Mouse (Mus musculus) ovary, postnatal 10 days (tissue): Measurements from ENCODE around the gene Rimkla.

ENCODE experiments used
- DNase-seq: peaks from one replicate; pipeline ENCODE4 v3.0.0; 2022; ENCODE audit warnings: low spot score

Gene Rimkla

DNA sequence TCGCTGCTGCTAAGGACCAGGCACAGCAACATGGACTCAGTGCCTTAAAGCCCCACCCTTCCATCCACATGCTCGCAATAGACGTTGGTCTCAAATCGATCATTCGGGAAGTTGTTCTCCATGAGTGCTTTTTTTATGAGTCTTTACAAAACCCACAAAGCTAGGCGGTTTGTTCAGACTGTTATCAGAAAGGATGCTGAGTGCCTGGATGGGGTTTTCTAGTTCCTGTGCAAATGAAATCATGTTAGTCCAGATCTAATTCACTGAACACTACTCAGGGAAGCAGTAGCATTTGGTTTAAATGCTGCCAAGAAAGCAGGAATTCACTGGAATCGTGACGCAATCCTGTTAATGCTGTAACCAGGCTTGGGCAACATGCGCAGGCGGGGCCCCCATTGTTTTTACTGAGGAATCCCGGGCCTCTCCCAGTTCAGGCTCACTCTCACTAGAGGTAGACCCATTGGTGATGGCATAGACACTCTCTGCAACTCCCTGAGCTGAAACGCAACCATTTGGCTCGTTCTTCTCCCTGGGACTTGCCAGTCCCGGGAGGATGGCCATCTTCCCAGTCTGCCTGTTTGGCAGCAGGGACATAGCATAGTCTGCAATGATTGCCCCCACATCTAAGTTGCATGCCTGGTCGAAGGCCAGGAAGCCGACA lies 24.6 kb downstream of the Rimkla start:
- DNase-seq: no peak

DNA sequence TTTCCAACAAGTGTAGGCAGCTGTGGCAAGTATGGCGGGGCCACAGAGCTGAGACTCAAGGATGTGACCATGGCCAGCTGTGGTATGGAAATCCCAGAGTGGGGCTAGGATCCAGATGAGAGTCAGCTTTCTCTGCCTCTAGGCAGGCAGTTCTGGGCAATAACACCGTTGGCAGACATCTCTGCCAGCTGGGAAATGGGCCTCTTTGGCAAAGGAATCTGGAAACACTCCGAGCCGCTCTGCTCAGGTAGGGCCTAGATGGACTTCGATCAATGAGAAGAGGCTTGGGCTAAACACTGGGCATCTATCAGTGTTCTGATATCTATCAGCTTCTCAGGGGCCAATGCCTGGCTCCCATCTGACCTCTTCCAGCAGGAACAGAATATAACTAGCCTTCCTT lies 26.6 kb downstream of the Rimkla start:
- no peak for DNase-seq

DNA sequence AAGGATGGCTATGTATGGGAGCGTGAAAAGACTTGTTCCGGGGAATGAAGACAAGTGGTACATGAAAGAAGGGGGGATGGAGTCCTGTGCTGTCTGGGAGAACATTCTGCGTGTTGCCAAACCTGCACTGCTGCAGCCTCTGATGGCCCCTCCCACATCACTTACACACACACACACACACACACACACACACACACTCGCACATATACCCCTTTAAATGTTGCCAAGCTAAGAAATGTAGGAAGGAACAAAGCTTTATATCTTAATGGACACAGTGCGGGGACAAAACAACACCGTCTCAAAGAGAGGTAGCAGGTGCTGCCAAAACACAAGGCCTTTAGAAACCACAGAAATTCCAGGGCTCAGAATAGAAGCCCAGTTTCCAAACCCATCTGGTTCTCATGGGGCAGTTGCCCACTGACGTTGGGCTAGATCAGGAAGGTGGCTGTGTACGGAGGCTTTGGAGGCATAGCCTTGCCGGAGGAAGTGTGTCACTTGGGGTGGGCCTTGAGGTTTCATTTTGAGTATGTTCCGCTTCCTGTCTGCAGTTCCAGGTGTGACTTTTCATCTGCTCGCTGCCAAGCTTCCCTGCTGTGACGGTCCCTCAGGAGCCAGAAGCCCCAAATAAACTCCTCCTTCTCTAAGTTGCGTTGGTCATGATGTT lies 28.5 kb downstream of the Rimkla start:
- no peak for DNase-seq

DNA sequence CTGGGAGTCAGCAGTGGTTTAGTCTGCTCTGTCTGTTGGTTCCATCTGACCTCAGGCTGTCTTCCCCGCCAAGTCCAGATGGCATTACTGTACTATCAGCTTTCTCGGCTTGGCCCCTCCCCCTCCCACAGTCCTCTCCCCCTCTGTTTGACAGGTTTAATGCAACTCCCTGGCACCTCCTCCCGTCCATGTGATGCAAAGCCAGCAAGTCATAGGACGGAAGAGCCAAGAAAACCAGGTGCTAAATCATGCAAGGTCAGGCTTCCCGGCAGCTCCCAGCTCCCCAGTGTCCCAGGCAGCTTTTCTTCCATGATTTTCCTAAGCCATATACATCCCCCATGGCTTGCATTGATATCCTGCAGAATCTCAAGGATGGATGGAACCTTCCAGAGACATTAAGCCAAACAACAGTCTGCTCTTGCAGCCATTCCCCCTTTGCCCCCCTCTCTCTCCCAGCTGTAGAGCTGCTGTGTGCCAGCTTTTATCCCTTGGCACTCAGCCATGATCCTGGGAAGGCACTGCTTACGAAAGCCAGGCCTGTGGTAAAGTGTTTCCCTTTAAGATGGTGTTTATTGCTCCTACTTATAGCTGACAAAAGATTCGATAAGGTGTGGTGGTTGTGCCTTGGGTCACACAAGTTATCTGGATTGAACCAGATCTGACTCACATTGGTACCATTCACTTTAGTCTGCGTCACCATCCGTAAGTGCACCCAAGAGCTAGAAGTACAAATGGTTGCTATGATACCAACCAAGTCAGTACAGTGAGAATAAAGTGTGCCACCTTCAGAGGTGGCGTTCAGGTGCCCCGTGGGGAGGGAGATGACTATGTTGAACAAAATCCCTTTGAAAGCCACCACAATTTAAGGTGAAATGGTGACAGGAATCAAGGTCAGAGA lies 29.3 kb downstream of the Rimkla start:
- no peak for DNase-seq

DNA sequence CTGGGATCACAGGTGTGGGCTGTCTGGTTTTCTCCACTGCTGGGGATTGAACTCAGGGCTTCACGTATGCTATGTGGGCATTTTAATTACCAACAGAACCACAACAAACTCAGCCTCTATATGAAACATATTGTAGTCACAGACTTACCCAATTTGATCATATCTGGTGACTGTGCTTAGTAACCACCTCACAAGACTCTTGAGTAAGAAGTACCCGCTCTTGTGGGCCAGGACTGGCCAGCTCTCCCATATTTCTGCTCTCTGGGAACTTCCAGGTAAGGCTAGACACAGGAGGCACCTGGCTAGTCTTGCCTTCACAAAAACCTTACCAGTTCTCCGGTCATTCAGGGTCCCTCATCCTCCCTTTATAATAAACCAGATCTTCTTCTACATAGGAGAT lies 30.0 kb downstream of the Rimkla start:
- no peak for DNase-seq

DNA sequence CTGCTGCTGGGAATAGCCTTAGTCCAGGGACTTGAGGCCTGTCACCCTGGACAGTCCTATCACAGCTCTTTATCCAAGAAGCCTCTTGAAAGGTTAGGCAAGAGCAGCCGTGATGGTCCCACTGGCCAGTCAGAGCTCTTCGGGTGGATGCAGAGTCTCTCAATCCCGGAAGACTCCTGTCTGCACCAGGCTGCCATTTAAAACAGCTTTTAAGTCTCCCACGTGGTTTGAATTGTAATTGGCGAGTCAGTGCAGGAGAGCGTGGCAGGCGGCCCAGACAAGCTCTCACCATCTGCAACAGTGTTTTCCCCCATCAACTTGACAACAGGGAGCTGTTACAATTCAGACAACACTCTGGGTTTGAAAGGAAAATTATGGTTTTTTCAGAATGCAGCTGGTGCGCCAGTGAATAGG lies 31.7 kb downstream of the Rimkla start:
- peak; percentile 13 for DNase-seq

DNA sequence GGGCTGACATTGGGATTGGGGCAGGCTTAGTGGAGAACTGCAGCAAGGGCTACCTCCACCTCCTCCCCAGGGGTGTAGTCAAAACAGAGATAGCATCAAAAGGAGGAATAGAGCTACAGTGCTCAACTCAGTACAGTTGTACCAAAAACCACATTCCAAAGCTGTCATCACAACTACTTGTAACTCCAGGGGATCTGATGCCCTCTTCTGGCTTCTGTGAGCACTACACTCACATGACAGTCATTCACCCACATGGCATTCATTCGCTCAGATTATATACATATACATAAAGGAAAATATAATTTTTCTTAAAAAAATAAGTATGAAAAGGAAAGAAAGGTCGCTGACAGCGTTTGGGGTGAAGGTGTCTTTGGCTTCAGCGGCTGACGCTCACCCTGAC lies 32.1 kb downstream of the Rimkla start:
- no peak for DNase-seq

DNA sequence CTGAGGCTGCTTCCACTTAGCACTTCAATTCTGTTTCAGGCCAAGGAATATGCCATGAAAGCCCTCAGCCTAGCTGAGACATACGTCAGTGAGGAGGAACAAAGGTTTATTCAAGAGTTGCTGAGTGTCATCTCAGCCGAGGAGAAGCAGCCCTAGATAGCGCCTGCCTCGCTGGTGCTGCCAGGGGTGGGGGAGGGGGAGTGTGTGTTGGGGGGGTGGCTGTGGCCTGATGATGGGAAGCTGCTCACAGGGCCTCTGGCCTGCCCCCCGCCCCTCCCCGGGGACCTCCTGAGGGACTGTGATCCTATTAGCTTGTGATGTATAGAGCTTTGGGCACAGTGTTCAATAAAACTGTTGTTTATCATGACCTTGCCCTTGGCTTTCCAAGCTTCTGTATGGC lies 38.9 kb downstream of the Rimkla start:
- no peak for DNase-seq

DNA sequence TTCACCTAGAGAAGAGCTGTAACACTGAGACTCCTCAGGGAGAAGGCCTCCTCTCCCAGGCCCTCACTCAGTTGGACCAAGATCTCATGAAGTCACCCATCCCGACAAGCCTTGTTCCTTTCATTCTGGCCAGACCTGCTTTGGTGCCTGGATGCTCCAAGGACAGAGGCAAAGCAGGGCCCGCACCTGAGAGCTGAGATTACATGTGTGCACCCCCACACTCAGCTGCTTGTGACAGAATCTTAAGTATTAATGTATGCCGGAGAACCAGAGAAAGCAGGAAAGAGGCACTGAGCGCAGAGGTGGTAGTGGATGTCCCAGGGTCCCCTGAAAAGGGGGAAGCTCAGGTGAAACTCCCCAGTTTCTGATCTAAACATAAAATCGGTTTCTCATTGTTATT lies 39.3 kb downstream of the Rimkla start:
- DNase-seq: no peak

DNA sequence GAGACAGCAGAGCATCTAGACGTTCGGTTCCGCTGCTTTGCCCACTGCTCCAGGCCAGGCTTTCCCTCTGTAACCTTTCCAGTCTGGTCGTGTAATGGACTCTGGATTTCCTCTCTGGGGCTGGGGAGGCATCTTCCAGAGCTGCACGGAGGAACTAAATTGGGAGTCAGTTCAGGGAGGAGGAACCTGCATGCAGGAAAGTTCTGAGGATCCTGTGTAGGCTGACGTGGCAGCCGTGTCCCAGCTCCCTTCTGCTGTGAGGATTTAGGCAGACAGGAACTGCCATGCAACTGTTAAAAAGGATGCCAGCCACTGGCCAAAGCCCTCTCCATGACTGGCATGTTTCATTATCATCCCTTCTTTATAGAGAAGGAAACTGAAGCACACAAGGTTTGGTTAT lies 42.0 kb downstream of the Rimkla start:
- DNase-seq: no peak

DNA sequence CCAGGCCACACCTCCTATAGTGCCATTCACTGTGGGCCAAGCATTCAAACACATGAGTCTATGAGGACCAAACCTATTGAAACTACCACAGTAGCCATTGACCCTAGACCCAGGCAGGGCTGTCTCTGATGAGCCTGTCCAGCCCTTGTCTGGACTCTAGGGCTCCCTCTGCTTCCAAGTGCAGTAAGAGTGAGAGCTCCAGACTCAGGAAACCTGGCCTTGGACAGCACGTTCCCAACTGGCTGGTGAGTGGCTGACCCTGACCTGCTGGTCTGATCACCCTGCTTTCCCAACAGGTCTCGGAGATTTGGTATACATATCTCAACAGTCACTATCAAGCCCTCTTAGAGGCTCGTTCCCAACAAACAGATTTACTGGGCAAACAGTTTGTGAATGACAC lies 44.6 kb downstream of the Rimkla start:
- no peak for DNase-seq

DNA sequence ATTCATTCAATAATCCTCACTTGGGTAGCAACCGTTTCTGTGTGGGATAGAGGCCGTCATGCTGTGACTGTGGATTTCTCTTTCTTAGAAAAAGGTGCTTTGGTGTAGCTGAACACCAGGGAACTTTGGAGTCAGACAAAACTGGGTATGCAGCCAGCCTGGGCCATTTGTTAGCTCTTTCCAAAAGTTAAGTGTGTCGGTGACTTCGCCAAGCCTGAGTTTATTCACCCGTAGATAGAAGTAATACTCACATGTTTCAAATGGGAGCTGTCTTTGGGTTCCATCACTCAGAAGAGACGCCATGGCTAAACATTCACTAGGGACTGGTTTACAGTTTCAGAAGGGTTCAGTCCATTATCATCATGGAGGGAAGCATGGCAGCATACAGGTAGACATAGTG lies 45.2 kb downstream of the Rimkla start:
- DNase-seq: no peak

DNA sequence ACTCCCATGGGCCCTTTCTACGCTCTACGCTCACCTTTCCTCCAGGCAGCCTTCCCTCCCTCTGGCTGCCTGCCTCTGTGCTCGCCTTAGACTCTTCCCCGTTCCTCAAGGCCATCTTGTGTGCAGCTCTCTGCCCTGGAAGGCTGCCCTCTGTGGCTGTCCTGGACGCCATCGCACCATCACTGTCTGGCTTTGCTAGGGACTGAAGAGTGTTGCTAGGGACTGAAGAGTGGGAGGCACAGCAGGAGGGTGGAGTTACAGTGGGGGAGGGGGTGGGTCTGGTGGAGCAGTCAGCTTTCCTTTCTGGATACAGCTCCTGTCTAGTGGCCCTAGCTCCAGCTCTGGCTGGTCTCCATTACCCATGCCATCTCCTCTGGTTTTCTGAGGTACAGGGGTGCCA lies 49.9 kb downstream of the Rimkla start:
- DNase-seq: no peak

DNA sequence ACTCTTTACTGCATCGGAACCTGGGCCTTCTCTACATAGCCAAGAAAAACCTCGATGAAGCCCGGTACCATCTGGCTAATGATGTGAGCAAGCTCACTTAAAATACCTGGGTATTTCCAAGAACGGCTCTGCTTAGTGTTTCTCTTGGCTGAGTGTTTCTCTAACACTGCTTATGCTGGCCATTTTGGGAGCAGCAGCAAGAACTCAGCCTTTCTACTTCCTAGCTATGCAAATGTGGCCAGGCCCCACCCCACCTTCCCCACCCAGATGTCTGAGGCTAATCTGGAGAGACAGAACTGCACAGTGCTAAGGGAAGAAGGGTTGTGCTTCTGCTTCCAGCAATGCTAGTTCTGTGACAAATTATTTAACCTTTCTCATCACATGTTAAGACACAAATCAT lies 50.6 kb downstream of the Rimkla start:
- DNase-seq: no peak

DNA sequence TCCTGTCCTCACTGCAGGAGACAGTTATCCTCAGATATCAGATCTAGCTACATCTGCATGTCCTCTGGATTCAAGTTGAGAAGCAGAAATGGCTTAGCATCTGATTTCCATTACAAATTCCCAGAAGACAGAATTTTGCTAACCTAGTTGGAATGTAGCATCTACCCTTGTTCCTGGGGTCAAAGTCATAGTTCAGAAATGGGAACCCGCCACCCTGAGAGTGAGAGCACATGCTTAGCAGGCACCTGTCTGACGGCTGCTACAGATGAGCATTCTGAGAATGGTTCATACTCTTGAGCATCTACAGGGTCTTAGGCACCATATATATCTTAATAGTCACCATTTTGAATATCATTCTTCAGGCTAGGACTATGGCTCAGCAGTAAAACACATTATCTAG lies 54.5 kb downstream of the Rimkla start:
- DNase-seq: no peak

DNA sequence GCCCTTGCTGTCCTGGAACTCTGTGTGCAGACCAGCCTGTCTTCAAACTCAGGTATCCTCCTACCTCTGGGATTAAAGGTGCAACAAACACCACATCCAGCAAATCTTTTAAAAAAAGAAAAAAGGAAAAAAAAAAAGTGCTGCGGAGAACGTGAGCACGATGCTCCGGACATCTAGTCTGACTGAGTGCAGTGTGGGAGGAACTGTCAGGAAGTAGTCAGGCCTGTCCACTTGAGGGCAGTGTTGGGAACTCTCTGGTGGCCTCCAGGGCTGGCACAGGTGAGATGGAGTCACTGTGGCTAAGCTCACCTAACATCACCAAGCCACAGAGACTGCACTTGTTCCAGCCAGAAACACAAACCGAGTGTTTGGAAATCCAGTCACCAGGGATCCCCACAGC lies 61.8 kb downstream of the Rimkla start:
- DNase-seq: no peak

DNA sequence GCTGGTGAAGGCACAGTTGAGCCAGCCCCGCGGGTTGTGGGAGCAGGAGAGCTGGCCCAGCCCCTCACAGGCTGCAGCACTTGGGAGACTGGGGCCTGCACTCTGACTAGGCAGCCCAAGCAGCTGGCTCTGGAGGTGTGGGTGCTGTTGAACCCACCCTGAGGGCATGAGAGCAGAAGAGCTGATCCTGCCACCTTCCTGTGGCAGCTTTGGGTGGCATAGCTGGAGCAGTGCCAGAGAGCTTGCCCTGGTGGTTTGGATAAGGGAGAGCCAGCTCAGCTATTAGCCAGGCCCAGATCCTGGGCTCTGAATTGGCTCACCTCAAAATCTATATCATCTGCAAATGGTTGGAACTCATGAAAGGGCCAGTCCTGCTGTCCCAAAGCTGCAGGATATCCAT lies 64.7 kb downstream of the Rimkla start:
- no peak for DNase-seq

DNA sequence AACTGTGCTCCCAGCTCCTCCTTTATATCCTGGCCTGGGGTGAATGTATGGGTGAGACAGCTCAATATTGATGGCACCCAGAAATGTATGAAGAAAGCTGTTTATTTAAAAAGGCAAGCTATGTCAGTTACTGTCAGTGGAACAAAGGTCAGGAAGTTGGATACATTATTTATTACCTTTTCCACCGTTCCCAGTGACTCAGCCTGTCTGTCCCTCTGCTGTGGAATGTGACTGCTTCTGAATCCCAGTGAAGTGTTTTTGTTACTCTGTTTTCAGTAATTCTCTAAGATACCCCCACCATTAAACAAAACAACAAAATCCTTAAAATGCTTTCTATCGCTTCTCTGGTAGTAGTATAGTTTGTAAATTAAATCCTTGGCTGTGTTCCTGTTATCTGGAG lies 66.8 kb downstream of the Rimkla start:
- no peak for DNase-seq

DNA sequence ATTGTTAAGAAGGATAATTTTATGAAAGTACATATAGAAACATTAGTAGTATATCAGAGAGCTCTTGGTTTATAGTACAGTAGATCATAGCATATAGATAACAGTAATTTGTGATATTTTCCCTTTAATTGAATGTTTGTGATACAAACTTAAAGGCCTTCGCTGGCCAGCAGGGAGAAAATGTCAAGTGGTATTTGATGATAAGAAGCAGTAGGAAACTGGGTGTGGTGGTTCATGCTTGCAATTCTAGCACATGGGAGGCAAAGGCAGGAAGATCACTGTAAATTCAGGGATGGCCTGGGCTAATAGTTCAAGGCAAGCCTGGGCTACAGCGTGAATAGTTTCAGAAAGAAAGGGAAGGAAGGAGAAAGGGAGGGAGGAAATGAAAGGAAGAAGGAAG lies 67.4 kb downstream of the Rimkla start:
- no peak for DNase-seq

DNA sequence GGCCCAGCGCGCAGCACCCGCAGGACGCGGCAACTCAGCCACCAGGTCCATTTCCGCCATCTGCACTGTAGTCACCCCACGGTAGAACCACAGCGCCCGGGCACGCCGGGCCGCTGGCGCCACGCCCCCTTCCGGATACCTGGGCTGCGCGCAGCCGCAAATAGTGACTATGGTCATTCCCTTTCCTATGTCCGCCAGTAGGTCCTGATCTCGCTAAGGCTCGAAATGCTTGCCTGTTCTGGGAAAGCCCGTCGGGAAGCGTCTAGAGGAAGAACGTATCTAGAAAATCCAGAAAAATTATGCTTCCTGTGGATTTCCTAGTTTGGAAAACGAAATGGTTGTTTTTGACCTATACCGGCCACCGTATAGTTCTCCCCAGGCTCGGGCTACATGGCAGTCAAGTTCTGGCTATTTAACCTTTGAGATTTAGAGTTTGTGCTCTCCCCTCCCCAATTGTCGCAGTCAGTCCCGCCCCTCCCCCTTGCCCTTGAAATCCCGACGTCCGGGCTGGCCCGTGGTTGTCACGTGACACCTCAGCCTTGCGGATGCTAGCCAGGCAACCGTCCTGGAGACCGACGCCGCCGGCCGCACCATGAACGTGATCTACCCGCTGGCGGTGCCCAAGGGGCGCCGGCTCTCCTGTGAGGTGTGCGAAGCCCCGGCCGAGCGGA lies 70.0 kb downstream of the Rimkla start, which contains the start of the genes Ppcs and Zmynd12:
Gene Ppcs (minus strand): TSS at position 127 of the 671 bp plus-strand sequence.
Gene Zmynd12 (plus strand): TSS at position 521 of the 671 bp plus-strand sequence.
- DNase-seq: peak; percentile 86

DNA sequence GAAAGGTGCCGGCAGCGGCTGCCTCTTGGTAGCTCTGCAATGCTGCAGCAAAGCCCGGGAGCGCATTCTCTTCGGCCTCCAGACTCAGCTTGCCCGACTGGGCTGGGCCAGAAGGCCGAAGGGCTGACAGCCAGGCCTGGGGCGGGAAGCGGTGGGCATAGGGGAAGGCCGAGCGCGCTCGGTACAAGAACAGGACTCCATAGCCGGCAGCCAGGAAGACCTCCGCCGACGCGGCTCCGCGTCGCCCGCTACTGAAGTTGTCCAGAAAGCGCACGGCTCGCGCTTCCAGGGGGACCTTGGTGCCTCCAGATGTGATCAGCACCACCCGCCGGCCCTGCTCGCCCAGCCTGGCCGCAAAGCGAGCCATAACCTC lies 70.5 kb downstream of the Rimkla start:
- no peak for DNase-seq

DNA sequence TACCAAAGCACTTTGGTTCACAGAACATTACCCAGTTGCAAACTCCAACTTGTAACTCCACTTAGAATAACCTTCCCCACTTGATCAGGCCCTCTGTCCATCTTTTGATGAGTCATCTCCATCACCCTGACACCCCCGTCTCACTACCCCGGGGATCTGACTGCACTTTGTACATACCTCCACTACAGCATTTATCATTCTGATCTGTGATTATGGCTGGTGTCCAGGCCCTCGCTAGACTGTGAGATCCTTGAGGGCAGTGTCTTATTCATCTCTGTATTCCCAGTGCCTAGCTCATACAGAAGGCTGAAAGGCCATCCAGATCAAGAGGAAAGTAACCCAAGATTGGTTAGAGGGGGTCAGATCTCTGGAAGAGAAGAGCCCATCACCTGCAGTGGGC lies 71.2 kb downstream of the Rimkla start:
- no peak for DNase-seq

DNA sequence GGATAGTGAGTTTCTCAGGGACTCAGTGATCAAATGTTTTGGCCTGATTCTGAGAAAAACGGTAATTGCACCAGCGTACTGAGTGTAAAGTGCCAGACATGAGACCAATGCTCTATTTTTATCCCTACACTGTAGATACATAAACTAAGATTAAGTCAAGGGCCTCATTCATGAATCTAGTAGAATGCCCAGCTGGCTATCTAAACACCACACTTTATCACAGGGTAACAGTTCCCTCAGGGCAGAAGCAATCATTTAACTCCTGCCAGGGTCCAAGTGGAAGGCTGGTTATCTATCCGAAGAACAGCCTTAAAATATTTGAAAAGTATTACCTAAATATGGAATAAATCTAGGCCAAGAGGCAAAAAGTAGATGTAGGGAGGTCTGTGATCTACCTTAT lies 74.5 kb downstream of the Rimkla start:
- no peak for DNase-seq
